Mouse (Mus musculus) heart, postnatal 0 days (tissue): ENCODE measurements at regions not wholly inside any gene's neighbourhood (a gene's known extent, or its start where the extent isn't known, plus 50 kb on each side); places are given as distances from the start of the nearest gene placed in this dataset.

ENCODE experiments used
- ATAC-seq: fragments of 200-750 bp; cut with Nextera tagmentation; 2 replicates; pipeline ENCODE4 v1.8.0; 2017; ENCODE audit warnings: low read depth, moderate number of reproducible peaks, moderate library complexity; ENCODE audit not compliant: insufficient read depth
- DNase-seq: peaks from one replicate; pipeline ENCODE4 v3.0.0-alpha.2; 2016; ENCODE audit warnings: low spot score
- H3K27ac ChIP-seq: fragments of 300-500 bp; sonication (generic); 2 replicates; pipeline ENCODE4 v1.5.1; 2014; ENCODE audit warnings: low read depth, mild to moderate bottlenecking
- H3K27me3 ChIP-seq: fragments of 300-500 bp; sonication (generic); 2 replicates; pipeline ENCODE4 v1.6.1; 2014; ENCODE audit warnings: low read length, mixed read lengths; ENCODE audit not compliant: control insufficient read depth, insufficient read depth
- H3K36me3 ChIP-seq: fragments of 300-500 bp; sonication (generic); replicated peaks from 2 replicates; pipeline ENCODE4 v1.6.1; 2014; ENCODE audit warnings: low read length, mixed read lengths; ENCODE audit not compliant: control insufficient read depth, insufficient read depth
- H3K4me1 ChIP-seq: fragments of 300-500 bp; sonication (generic); 2 replicates; pipeline ENCODE4 v1.6.1; 2014; ENCODE audit warnings: antibody characterized with exemption; ENCODE audit not compliant: control insufficient read depth, insufficient read depth
- H3K4me2 ChIP-seq: fragments of 300-500 bp; sonication (generic); 2 replicates; pipeline ENCODE4 v1.6.1; 2014; ENCODE audit warnings: low read depth, mild to moderate bottlenecking, low read length, moderate library complexity
- H3K4me3 ChIP-seq: fragments of 300-500 bp; sonication (generic); 2 replicates; pipeline ENCODE4 v1.5.1; 2014; ENCODE audit warnings: low read depth, low read length
- H3K9ac ChIP-seq: fragments of 300-500 bp; sonication (generic); replicated peaks from 2 replicates; pipeline ENCODE4 v1.6.1; 2014; ENCODE audit warnings: low read depth, low read length, mixed read lengths
- H3K9me3 ChIP-seq: fragments of 300-500 bp; sonication (generic); replicated peaks from 2 replicates; pipeline ENCODE4 v1.6.1; 2016; ENCODE audit warnings: low read length; ENCODE audit not compliant: control insufficient read depth
- CTCF ChIP-seq: IDR thresholded peaks from 2 replicates; pipeline ENCODE4 v1.5.1; 2016; ENCODE audit warnings: antibody characterized with exemption, control low read depth, low read depth
- EP300 ChIP-seq: IDR thresholded peaks from 2 replicates; pipeline ENCODE4 v1.6.1; 2016; ENCODE audit warnings: antibody characterized with exemption, low read depth
- WGBS: fragments of 180-500 bp; shearing (Covaris S2); extraction: QIAGEN DNeasy Blood & Tissue Kit; methylation state at CpG from one replicate; pipeline ENCODE4 v1.1.7; 2014; 5-methylcytosine and 5-hydroxymethylcytosine counted together

- 62% methylated on average over 1 of the region's 1 CpGs for WGBS
- Histone ChIP-seq H3K4me3 (no peak overlapping the region), H3K36me3 (no peaks in the 10 kb centered on the region), H3K9ac (no peak overlapping the region), H3K27me3 (no peaks in the 10 kb centered on the region), H3K4me2 (no peak overlapping the region), H3K4me1 (no peaks in the 10 kb centered on the region), H3K27ac (no peak overlapping the region), H3K9me3 (no peaks in the 10 kb centered on the region)
- TF ChIP-seq CTCF: no peak
- TF ChIP-seq EP300: no peak
- DNase-seq: no peak
- no peak for ATAC-seq
Measured at GRCm38 (mm10) chr4:67861801-67862200, 1034.4 kb downstream of the Tlr4 start.

DNA sequence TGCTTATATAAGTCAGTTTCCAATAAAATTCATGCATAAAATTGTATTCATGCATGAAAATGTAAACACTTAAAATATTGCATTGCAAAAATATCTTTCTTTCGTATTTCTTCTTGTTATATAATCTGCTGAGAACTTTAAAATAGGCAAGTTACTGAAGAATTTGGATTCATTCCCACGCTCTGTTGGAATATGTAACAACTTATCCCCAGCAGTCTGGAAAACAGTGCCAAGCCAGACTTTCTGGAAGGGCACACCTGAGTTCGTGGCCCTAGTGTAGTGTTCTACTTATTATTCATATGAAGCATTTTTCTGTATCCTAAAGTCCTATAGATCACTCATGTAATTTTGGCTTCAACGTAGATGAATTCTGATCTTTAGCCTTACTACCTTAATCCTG lies 1025.6 kb downstream of the Tlr4 start:
- Histone ChIP-seq H3K27me3 (no peaks in the 10 kb centered on the region), H3K27ac (no peak overlapping the region), H3K4me3 (no peak overlapping the region), H3K4me1 (no peaks in the 10 kb centered on the region), H3K4me2 (no peak overlapping the region), H3K9me3 (no peaks in the 10 kb centered on the region), H3K36me3 (no peaks in the 10 kb centered on the region), H3K9ac (no peak overlapping the region)
- no peak for DNase-seq
- no peak for ATAC-seq
- TF ChIP-seq EP300: no peak
- TF ChIP-seq CTCF: no peak
- 64% methylated on average over 4 of the region's 4 CpGs for WGBS

- WGBS: 32% methylated on average over 4 of the region's 4 CpGs
Measured at GRCm38 (mm10) chr4:67833397-67833796, 1006.0 kb downstream of the Tlr4 start.

GRCm38 (mm10) chr4:67825484-67825883 lies 998.1 kb downstream of the Tlr4 start:
- no peak for ATAC-seq
- Histone ChIP-seq H3K27me3 (no peaks in the 10 kb centered on the region), H3K36me3 (no peaks in the 10 kb centered on the region), H3K4me2 (no peak overlapping the region), H3K9ac (no peak overlapping the region), H3K27ac (no peak overlapping the region), H3K4me1 (no peaks in the 10 kb centered on the region), H3K9me3 (no peaks in the 10 kb centered on the region), H3K4me3 (no peak overlapping the region)
- 42% methylated on average over 1 of the region's 1 CpGs for WGBS
- DNase-seq: no peak
- TF ChIP-seq EP300 (no peak), CTCF (no peak)

More at GRCm38 (mm10) chr4:67833397-67833796, 1006.0 kb downstream of the Tlr4 start:
- H3K4me2 ChIP-seq: peak overlapping the region; percentile 25; the same call in 1 of the 2 replicates
- H3K9me3 ChIP-seq: no peaks in the 10 kb centered on the region
- no peaks in the 10 kb centered on the region for H3K27me3 ChIP-seq
- H3K27ac ChIP-seq: no peak overlapping the region
- H3K36me3 ChIP-seq: no peaks in the 10 kb centered on the region
- H3K4me1 ChIP-seq: peaks cover 10% of the 10 kb centered on the region; the same call in 1 of the 2 replicates
- H3K4me3 ChIP-seq: no peak overlapping the region
- ATAC-seq (no peak), DNase-seq (no peak)
- TF ChIP-seq EP300 (no peak), CTCF (no peak)
- no peak overlapping the region for H3K9ac ChIP-seq

DNA sequence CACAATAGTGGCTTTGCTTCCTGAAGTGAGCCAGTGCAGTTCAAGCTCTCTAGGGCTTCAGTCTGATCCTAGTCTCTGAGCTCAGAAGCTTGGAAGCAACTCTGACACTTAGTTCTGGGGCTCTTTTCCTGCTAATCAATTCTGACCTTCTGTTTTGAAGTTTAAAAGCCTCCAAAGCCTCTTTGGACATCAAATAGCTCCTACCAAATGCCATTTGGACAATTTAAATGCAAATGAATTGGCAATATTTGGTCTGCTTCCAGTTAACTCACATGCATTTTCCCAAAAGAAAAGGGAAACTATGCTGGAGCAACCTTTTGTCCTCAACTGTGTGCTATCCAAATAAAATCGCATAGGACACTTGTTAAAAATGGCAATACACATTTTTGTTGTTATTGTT lies 968.7 kb downstream of the Tlr4 start:
- DNase-seq: no peak
- H3K27ac ChIP-seq: no peak overlapping the region
- WGBS: 56% methylated on average over 1 of the region's 1 CpGs
- no peak overlapping the region for H3K9ac ChIP-seq
- H3K9me3 ChIP-seq: no peaks in the 10 kb centered on the region
- H3K4me3 ChIP-seq: no peak overlapping the region
- H3K4me1 ChIP-seq: no peaks in the 10 kb centered on the region
- no peaks in the 10 kb centered on the region for H3K27me3 ChIP-seq
- H3K4me2 ChIP-seq: no peak overlapping the region
- ATAC-seq: no peak
- H3K36me3 ChIP-seq: no peaks in the 10 kb centered on the region
- TF ChIP-seq CTCF (no peak), EP300 (no peak)
